Mouse (Mus musculus): ENCODE results near the gene Wdr82.

DNA sequence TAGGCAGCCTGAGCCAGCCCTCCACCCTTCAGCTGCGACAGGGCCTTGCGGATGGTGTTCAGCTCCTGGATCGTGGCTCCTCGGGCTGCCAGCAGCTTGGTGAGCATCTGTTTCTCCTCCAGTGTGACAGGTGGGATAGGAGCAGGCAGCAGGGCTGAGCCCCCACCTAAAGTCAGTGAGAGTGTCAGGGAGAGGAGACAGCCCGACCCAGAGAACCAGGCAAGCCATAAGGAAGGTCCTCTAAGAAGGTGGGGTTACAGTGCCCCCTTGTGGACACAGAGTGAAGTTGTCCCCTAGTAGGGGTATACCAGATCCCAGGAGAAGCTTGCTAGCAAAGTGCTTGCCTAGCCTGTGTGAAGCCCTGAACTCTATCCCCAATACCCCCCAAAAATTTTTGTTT lies 14.3 kb upstream of the Wdr82 start:
- TF ChIP-seq GATA1 (IDR thresholded peaks at IDR 0.05; ENCODE audit: borderline replicate concordance, low read length) = no peak
- TF ChIP-seq FLI1 (IDR thresholded peaks at IDR 0.05; ENCODE audit: low read length) = no peak
